Mouse (Mus musculus) kidney, adult 10 weeks (tissue): ENCODE results near the gene Dffb. TPM values are rescaled to one million over a fixed set of nuclear protein-coding genes. Genes with fewer than 3 reads are reported as not detected.

Source experiments
- polyA plus RNA-seq: library from polyadenylated mRNA; stranded (reverse); fragments of 350-450 nt; fragmentation: Illumina TruSeq; extraction: RNeasy Lipid Tissue Mini Kit (QIAGEN cat#74804); gene quantifications from one replicate; pipeline ENCODE4 v1.2.3, GENCODE M21; 2014; ENCODE audit warnings: low read depth, low replicate concordance

Dffb gene
- 3.2 TPM for polyA plus RNA-seq

DNA sequence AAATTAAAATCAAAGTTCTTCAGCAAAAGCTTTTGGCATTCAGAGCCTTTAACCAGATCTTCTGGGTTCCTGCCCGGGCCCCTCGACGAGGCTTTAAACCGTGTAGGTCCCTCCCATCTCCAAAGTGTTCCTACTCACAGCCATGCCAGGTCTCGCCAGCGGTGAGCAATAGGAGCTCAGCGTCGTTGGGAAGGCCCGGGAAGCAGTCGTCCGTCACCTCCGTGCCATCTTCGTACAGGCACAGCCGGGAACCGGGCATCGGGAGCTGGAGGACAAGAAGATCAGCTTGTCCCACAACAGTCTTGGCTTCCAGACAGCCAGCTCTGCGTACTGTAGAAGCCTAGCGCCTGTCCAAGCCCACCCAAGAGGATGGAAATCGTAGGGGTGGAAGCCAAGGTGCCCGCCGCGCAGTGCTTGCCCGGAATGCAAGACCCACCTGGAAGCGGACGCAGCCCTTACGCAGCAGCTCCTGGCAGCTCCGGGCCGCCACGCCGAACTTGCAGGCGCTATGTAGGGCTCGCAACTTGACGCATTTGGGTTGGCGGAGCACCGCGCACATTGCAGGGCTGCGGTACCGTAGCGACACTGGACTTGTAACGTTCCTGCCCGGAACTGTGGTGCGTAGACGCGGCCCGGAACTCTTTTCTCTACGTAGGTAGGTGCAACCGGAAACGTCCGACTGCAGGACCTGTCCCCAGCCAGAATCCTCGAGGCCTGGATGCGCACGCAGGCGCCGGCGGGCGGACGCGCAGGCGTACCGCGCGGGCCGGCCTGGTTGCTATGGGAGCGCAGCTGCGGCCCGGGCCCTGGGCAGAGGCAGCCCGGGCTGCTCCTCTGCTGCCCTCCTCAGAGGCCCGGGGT is at the start of gene Dffb, which contains the start of gene Cep104:
Dffb (minus strand) TSS at position 696 of the 861 bp plus-strand sequence.
Cep104 (plus strand) TSS at position 764 of the 861 bp plus-strand sequence.

DNA sequence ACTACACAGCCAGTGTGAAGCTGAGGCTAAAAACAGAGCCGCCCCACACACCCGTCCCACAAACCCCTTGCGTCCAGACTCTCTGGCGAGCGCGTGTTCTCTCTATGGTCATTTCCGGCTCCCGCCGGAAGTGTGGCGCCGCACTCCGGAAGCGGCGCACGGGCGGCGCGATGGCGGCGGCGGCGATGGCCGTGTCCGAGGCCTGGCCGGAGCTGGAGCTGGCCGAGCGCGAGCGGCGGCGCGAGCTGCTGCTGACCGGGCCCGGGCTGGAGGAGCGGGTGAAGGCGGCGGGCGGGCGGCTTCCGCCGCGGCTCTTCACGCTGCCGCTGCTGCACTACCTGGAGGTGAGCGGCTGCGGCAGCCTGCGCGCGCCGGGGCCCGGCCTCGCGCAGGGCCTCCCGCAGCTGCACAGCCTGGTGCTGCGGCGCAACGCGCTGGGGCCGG is 36.7 kb upstream of the Dffb start, which contains the start of gene Lrrc47:
Lrrc47 (plus strand) TSS at position 86 of the 444 bp plus-strand sequence.

DNA sequence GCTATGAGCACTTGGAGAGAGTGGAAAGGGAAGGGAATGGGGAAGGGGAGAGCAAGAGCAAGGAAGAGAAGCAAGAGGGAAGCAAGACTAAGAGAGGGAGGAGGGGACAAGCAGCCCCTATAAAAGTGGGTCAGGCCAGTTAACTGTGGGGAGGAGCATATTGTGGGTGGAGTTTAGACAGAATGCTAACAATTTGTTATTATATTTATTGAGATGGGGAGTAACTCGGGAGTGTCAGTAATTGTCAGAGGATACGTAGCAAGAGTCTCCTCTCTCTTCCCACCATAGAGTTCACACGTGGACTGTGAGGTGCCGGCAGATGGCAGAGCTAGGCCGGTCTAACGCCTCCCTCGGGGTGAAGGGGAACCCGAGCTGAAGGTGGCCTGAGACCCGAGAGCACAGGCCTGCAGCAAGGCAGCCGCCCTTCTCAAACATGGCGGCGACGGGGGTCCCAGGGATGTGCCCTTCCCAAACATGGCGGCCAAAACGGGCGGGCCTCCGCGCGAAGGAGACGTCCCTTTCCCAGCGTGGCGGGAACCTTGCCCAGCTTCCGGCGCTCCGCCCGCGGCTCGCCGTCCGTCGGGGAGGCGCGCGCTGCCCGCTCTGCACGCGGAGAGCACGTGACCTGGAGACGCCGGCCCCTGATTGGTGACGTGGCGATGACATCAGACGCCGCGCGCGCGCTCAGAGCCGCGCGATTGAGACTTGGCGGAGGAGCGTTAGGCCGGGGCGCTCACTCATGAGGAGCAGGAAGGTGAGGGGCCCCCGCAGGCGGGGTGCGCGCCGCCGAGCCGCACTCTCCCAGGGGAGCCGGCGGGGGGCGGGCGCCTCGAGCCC is 18.1 kb downstream of the Dffb start, which contains the start of gene A430005L14Rik:
A430005L14Rik (plus strand) TSS at position 669 of the 837 bp plus-strand sequence.

Other genes with a start within 250 kb of the Dffb start
- gene A430005L14Rik, start 17.9 kb downstream of the Dffb start, polyA plus RNA-seq = 20.1 TPM
- gene Cep104, start 68 bp upstream of the Dffb start, polyA plus RNA-seq = 15.5 TPM
- 12.5 TPM for gene Lrrc47, start 36.6 kb upstream of the Dffb start, polyA plus RNA-seq
- 1.7 TPM for gene Smim1, start 51.1 kb upstream of the Dffb start, polyA plus RNA-seq
- not detected for gene Ccdc27, start 67.6 kb upstream of the Dffb start, polyA plus RNA-seq
- gene Trp73, start 165.1 kb upstream of the Dffb start, polyA plus RNA-seq = not detected
- not detected for gene Wrap73, start 167.2 kb upstream of the Dffb start, polyA plus RNA-seq
- gene Tprgl, start 185.5 kb upstream of the Dffb start, polyA plus RNA-seq = 70.5 TPM
- not detected for gene Megf6, start 195.6 kb upstream of the Dffb start, polyA plus RNA-seq